Mouse (Mus musculus) gastrocnemius, postnatal 10 days (tissue): ENCODE data around the gene Ptpn3. TPM values are rescaled to one million over a fixed set of nuclear protein-coding genes. Genes with fewer than 3 reads are reported as not detected.

Source experiments
- DNase-seq: peaks from one replicate; pipeline ENCODE4 v3.0.0; 2021; ENCODE audit warnings: mixed read lengths
- total RNA-seq, 2 experiments: library from RNA; stranded (reverse); gene quantifications; 2 replicates each; pipeline ENCODE4 v1.2.3; 2021

The Ptpn3 gene
- total RNA-seq, 2 experiments from 2014 or later, result 13.8 to 17.0 TPM

DNA sequence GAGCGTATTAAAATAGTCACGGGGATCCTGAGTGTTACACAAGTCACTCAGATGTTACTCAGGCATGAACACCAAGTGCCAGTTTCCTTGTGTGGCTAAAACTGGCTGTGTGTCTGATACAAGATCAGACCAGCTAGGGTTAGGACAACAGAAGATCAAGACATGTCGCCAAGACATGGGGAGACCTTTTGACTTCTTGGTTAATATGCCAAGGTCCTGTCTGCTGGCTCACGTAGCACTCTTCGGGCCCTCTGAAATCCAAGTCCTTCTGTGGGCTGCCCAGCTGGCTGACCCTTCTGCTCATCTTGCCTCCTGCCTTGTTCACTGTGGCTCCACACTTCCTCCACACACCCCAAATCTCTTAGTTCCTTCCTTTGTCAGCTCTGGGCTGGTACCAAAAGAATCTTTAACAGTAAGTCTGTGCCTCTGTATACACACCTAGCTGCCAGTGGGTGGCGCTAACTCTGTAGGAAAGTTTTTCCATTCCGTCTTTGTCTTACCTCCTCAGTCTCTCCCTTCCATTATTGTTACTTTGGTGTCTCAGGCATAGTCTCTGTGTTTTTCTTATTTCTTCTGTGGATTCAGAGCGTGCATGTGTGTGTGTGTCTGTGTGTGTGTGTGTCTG lies 38.5 kb downstream of the Ptpn3 start:
- no peak for DNase-seq

DNA sequence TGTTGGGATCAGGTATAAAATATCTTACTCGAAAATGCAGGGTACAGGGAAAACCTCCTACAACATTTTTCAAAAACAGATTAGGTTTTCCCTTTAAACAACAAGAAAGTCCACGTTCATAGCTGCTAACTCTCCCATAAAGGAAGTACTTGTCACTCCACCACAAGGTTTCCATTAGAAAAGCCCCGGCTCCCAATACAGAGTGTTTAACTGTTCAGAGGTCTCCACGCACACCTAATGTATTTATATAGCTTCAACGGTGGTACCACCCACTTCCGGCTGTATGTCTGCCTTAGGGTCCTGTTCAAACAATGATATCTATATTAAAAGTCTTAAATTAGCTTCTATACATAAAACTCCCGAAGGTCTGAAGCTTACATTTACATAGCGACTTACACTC lies 39.2 kb downstream of the Ptpn3 start:
- DNase-seq, result no peak

DNA sequence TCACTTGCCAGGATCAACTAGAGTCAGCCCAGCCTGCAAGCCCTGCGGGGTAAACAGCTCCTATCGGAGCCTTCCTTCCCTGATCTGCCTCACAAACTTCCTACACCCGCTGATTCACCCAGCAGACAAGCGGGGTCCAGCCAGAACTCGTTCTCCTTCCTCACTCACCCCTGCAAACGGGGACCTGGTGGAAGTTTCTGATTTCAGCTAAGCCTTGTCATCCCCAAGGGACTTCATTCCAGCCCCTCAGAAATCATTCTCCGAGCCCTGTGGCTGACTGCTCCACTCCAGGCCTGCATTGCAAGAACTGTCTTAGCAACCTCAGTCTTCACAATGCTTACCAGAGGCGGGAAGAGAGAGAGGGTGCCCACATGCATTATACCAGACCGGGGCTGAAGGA lies 39.8 kb downstream of the Ptpn3 start:
- DNase-seq, result no peak

DNA sequence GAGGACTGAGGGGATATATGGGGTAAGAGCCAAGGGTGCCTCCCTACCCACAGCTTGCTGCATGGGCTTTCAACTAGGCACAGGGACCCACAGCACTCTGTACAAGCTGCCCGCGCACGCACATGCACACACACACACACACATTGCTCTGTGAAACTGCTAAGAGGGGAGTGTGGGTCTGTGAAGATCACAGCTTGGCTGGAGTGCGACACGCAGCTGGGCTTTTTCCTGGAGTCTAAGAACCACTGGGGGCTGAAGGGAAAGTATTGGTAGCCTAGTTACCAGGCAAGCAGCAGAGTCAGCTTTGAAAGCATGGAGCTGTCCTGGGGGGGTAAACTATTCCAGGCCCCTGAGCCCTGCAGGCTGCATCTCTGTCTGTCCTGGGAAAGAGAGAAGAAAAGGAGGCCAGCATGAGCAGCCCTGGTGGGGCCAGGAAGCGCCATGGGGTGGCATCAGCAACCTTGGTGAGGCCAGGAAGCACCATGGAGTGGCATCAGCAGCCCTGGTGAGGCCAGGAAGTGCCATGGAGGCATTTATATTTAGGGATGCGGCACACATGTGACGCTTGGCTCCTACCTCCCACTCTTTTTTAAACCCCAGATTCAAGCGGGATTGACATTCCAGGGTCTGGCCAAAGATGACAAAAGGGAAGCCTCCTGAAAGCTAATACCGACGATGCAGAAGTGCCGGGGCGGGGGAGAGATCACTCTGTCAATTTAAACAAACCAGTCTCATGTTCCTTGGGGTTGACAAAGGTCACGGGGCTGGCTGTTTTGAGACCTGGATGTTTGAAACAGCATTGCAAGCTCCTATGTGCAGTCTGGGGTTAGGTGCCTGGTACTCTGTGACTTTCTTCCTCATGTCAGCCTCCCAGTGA lies 43.2 kb downstream of the Ptpn3 start:
- no peak for DNase-seq

DNA sequence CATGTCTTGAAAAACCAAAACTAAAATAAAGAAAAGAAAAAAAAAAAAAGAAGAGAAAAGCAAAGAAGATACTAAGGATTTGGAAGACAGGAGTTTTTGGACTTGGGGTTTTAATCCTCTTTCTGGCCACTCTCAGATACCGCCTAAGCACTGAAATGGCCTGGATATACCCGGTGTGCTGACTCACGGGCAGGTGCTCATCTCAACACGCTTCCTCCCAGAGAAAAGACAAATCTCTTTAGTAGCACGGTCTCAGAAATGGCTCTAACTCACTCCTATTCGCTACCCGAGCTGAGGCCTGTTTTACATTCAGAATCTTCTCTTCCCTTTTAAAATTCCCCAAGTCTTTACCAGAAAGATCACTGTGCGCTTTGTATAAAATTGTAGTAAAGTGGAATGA lies 44.2 kb downstream of the Ptpn3 start:
- DNase-seq, result no peak

DNA sequence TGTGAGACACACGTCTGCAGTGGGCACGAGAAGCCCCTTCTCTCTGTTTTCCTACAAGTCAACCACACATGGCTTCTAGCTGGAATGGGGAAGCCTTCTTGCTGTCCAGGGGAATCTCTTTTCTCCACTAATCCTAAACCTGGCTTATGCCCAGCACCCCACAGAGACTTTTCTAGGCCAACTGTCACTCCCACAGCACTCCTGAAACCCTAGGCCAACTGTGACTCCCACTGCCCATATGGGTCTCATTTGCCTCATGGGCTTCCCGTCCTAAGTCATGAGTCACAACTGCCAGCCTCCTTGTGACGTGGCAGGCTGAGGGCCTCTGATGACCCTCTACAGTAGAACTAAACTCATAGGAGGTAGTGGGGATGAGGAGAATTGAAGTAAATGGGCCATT lies 44.9 kb downstream of the Ptpn3 start:
- DNase-seq, result no peak

DNA sequence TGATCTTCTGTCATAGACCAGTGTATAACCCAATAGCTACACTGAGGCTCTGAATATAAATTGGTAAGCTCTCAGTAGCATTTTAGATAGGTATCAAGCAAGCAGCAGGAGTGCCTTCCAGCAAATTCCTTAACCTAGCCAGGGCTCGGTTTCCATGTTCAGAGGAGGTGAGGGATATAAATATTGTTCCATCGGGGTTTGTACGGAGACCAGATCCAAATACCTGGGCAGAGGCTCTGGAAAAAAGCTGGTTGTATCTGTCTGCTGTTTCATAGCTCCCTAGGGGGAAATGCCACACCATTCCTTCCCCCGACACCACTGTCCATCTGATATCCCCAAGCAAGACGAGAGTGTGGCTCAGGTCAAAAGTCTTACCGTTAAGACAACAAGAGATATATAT lies 47.2 kb downstream of the Ptpn3 start:
- no peak for DNase-seq

DNA sequence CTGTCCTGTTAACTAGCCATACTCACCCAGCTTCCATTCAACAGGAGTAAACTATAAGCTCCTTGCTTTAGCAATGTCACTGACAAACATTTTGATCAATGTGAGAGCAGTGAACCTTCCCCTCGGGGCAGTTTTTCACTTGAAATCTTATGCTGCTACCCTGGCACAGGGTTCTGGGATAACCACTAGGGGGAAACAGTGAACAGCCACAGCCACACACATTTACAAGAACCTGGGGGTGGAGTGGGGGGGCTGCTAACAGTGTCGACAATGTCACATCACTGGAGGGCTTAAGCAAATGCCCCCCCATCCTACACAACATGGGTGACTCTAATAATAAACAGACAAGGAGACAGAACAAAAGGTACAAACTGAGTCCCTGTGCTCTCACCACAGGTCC lies 51.0 kb downstream of the Ptpn3 start:
- no peak for DNase-seq

GRCm38 (mm10) chr4:57249108-57249507 lies 52.5 kb downstream of the Ptpn3 start:
- no peak for DNase-seq

GRCm38 (mm10) chr4:57244874-57245273 lies 56.8 kb downstream of the Ptpn3 start:
- no peak for DNase-seq

DNA sequence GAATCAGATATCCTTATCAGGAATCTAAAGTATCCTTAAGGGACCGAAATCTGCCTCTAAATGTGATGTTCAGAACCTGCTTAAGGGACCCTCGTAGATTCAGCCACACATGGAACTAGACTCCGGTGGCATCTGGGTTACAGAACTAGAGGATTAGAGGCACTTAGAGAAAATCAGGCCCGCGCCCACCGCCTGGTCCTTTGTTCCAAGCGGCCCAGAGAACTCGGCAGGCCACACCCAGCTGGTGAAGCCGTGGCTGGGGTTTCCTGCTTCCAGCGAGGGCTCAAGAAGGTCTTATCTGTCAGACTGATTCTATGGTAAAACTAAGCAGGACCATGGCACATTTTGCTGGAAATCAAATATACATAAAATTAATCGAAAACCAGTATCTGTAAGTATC lies 58.3 kb downstream of the Ptpn3 start:
- no peak for DNase-seq

GRCm38 (mm10) chr4:57240934-57241333 lies 60.7 kb downstream of the Ptpn3 start:
- peak; percentile 26 for DNase-seq

DNA sequence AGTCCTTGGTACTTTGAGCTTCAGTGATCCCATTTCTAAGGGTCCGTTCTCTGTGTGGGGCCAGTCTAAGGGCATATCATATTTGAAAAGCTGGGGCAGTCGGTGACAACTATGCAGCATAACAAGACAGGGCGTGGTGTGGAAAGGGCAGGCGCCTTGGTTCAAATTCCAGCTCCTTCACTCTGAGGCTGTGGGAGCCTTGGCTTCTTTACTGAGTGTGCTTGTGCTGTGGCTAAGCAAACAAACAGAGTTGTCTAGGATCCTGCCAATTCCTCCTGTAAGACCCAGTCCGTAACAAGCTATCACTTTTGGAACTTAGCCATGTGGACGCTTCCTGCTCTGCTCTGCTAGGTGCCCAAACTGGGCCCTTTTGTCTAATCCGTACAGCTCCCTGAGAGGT lies 61.5 kb downstream of the Ptpn3 start:
- DNase-seq, result no peak

DNA sequence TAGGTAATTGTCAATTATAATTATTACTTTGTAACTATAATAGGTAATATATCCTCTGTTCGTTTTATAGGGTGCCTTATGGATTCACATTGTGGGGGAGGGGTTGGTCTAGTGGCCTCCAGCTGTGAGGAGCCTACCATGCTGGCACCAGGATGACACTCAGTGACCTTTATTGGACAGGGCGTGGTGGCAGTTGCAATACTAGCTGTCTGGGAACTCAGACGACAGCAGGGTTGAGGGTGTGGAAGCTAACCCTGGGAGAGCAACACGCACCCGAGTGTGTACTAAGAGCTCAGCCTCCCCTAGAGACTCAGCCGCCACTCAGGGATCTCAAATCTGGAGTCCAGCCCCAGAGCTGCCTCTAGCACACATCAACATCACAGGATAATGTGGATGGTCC lies 62.5 kb downstream of the Ptpn3 start:
- DNase-seq, result no peak

- DNase-seq, result no peak
Observed at GRCm38 (mm10) chr4:57238118-57238517, 63.5 kb downstream of the Ptpn3 start.

- no peak for DNase-seq
Observed at GRCm38 (mm10) chr4:57236513-57236912, 65.1 kb downstream of the Ptpn3 start.

- no peak for DNase-seq
Observed at GRCm38 (mm10) chr4:57235741-57236140, 65.9 kb downstream of the Ptpn3 start.

- no peak for DNase-seq
Observed at GRCm38 (mm10) chr4:57234348-57234747, 67.3 kb downstream of the Ptpn3 start.

- DNase-seq, result no peak
Observed at GRCm38 (mm10) chr4:57232439-57232838, 69.2 kb downstream of the Ptpn3 start.

GRCm38 (mm10) chr4:57231323-57231722 lies 70.3 kb downstream of the Ptpn3 start:
- peak; percentile 37 for DNase-seq

DNA sequence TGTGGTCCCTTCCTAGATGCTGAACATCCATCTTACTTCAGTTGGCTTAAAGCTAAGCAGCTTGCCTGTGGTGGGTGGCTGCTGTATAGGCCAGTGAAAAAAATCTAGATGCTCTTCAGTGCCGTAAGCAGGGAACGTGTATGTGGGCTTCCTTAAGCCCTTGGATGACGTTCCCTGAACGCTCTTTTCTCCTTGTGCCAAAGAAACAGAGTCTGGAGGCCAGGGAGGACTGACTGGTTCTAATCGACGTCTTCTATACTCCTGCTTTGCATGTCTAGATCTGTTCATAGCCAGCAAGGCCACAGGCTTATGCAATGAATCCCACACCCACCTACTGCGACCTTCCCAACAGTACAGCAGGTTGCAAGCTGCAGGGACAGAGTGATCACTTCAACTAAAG lies 71.3 kb downstream of the Ptpn3 start:
- DNase-seq, result no peak

DNA sequence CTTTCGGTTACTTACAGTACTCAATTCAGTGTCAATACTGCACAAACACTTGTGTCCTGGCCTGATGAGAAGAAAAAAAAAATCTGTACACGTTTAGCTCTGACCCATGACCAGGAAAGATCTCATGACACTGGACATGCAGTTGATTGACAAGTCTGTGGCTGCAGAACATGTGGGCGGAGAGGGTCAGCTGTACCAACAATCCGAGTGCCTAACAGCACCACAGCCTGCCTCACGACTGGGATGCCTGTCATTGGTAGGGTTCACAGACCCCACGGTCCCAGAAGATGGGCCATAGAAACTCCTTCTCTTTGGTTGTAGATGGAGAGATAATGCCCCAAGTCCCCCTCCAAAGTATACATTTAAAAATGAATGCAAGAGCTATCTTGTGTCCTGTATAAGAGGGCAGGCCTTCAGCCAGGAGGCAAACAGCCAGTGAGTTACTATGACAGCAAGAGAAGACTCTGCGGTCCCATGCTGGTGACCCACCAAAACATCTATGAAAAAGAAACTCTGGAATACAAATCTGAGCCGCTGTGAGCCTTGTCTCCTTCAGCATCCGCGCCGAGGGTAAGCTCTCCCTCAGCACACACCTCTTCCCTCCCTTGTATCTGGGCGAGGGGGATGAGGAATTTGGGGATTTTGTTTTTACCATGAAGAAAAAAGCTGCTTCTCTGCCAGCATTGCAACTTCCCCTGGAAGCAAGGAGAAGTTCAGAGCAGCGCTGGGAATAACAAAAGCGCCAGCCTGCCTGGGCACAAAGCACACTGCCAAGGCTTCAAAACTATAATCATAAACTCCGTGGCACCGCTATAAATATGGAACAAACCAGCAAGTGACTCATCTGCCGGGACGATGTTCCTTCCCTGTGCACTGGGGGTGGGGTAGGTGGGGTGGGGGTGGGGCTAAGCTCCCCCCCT lies 72.8 kb downstream of the Ptpn3 start:
- no peak for DNase-seq

DNA sequence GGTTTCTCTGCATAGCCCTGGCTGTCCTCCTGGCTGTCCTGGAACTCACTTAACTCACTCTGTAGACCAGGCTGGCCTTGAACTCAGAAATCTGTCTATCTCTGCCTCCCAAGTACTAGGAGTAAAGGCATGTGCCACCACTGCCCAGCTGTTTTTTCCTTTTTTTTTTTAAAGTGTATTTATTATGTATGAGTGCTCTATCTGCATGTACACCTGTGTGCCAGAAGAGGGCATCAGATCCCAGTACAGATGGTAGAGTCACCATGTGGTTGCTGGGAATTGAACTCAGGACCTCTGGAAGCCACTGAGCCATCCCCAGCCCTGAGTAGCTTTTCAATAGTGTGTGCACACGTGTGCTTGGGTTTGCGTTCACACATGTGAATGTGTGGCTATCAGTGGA lies 76.9 kb downstream of the Ptpn3 start:
- DNase-seq, result no peak
